Mouse (Mus musculus) olfactory bulb, adult 2 months (tissue): Measurements from ENCODE around the gene Rasgef1a.

Experiments
- CTCF ChIP-seq: fragments of 200-500 bp; IDR thresholded peaks from 2 replicates; pipeline ENCODE4 v1.5.1; 2012; ENCODE audit warnings: low read depth, mild to moderate bottlenecking, low read length, moderate library complexity; ENCODE audit not compliant: insufficient read depth
- POLR2A ChIP-seq: fragments of 200-500 bp; IDR thresholded peaks from 2 replicates; pipeline ENCODE4 v1.6.1; 2012; ENCODE audit warnings: mild to moderate bottlenecking, low read depth, low read length, moderate library complexity; ENCODE audit not compliant: insufficient read depth

GRCm38 (mm10) chr6:118019569-118019968 lies 8.3 kb downstream of the Rasgef1a start:
- TF ChIP-seq POLR2A (no peak), CTCF (no peak)
